Comparison of ENCODE assay signal across 8 mouse cellular contexts in genomic region chr6:30896986-30897327, GRCm38 (mm10). TPM values are rescaled to one million over a fixed set of nuclear protein-coding genes. Genes with fewer than 3 reads are reported as not detected.
DNase-seq lines count a peak whose midpoint lies in the region; ATAC-seq lines count a peak whose summit lies in the region.

No protein-coding gene starts in this region.

- peak overlapping the region; percentile 97 for H3K27ac ChIP-seq in kidney, embryonic 14.5 days (ENCODE audit: low read depth, low read length)
- 0 out of 2 replicates have a peak overlapping the region, but pooled peaks have one; percentile 6 for H3K27ac ChIP-seq in brown adipose tissue, adult 24 weeks (replicated peaks; ENCODE audit: low read depth, low read length)
- peak overlapping the region; percentile 97 for H3K27ac ChIP-seq in hindbrain, embryonic 13.5 days
- H3K27ac ChIP-seq in midbrain, embryonic 13.5 days: peak overlapping the region; percentile 97

- no peaks in the 10 kb centered on the region; the same call in 1 of the 2 replicates for H3K36me3 ChIP-seq in kidney, embryonic 14.5 days (ENCODE audit: control insufficient read depth, insufficient read depth, low read length)
- H3K36me3 ChIP-seq in hindbrain, embryonic 13.5 days: peaks cover 3% of the 10 kb centered on the region; the same call in 1 of the 2 replicates
- peaks cover 3% of the 10 kb centered on the region for H3K36me3 ChIP-seq in midbrain, embryonic 13.5 days

- H3K27me3 ChIP-seq in kidney, embryonic 14.5 days (ENCODE audit: control insufficient read depth, insufficient read depth, low read length): no peaks in the 10 kb centered on the region
- H3K27me3 ChIP-seq in hindbrain, embryonic 13.5 days: no peaks in the 10 kb centered on the region
- H3K27me3 ChIP-seq in midbrain, embryonic 13.5 days: no peaks in the 10 kb centered on the region

- no peak for ATAC-seq in kidney, embryonic 14.5 days (ENCODE audit: low FRiP score, low TSS enrichment)
- ATAC-seq in hindbrain, embryonic 13.5 days (ENCODE audit: low FRiP score): 0 out of 2 replicates have a peak, but pooled peaks have one; percentile 8
- ATAC-seq in midbrain, embryonic 13.5 days: no peak

- WGBS in kidney, embryonic 14.5 days: 20% methylated on average over 8 of the region's 8 CpGs
- WGBS in hindbrain, embryonic 13.5 days: 23% methylated on average over 8 of the region's 8 CpGs
- WGBS in midbrain, embryonic 13.5 days: 21% methylated on average over 8 of the region's 8 CpGs

- no peak for DNase-seq in kidney, adult 18-20 months
- no peak for DNase-seq in adrenal gland, postnatal 4 days (ENCODE audit: low spot score in 2 of 2)
- no peak for DNase-seq in MN1 (ENCODE audit: low spot score)
- no peak for DNase-seq in spleen, adult 18-20 months

- peak overlapping the region; percentile 74 for H3K9ac ChIP-seq in kidney, embryonic 14.5 days (ENCODE audit: low read depth, low read length)
- peak overlapping the region; percentile 83 for H3K9ac ChIP-seq in hindbrain, embryonic 13.5 days
- peak overlapping the region; percentile 82; the same call in 1 of the 2 replicates for H3K9ac ChIP-seq in midbrain, embryonic 13.5 days (replicated peaks)

- H3K4me1 ChIP-seq in kidney, embryonic 14.5 days (ENCODE audit: control insufficient read depth, insufficient read depth, low read length): no peaks in the 10 kb centered on the region; the same call in 1 of the 2 replicates
- H3K4me1 ChIP-seq in brown adipose tissue, adult 24 weeks (ENCODE audit: control insufficient read depth, insufficient read depth, insufficient read length, low read length): no peaks in the 10 kb centered on the region
- H3K4me1 ChIP-seq in hindbrain, embryonic 13.5 days (replicated peaks): peaks cover 14% of the 10 kb centered on the region
- peaks cover 16% of the 10 kb centered on the region for H3K4me1 ChIP-seq in midbrain, embryonic 13.5 days (replicated peaks)

- peak overlapping the region; percentile 69 for H3K4me3 ChIP-seq in kidney, embryonic 14.5 days (ENCODE audit: low read length)
- peak overlapping the region; percentile 55 for H3K4me3 ChIP-seq in brown adipose tissue, adult 24 weeks (ENCODE audit: insufficient read depth, low read depth, low read length)
- H3K4me3 ChIP-seq in hindbrain, embryonic 13.5 days: peak overlapping the region; percentile 62
- peak overlapping the region; percentile 71 for H3K4me3 ChIP-seq in midbrain, embryonic 13.5 days (replicated peaks)

- no peaks in the 10 kb centered on the region for H3K9me3 ChIP-seq in kidney, embryonic 14.5 days (ENCODE audit: control insufficient read depth, low read length)
- no peaks in the 10 kb centered on the region for H3K9me3 ChIP-seq in hindbrain, embryonic 13.5 days
- H3K9me3 ChIP-seq in midbrain, embryonic 13.5 days: no peaks in the 10 kb centered on the region

- peak overlapping the region; percentile 57 for H3K4me2 ChIP-seq in kidney, embryonic 14.5 days (replicated peaks; ENCODE audit: low read depth, low read length)
- H3K4me2 ChIP-seq in hindbrain, embryonic 13.5 days: peak overlapping the region; percentile 62
- peak overlapping the region; percentile 59 for H3K4me2 ChIP-seq in midbrain, embryonic 13.5 days (replicated peaks)

RNA-seq across cellular contexts. Expression of gene Copg2, which starts 0.4 kb away (rescaled TPM):
- 30.1 and 32.3 TPM in 2 replicates for polyA plus RNA-seq in kidney, embryonic 14.5 days (2014; fragmentation: Nextera tagmentation; extraction: Ambion mirVana)
- polyA plus RNA-seq in brown adipose tissue, adult 24 weeks (2012; ENCODE audit: insufficient read depth, insufficient read length, missing spikeins): 23.2 and 24.9 TPM in 2 replicates
- 31.8 and 34.9 TPM in 2 replicates for polyA plus RNA-seq in hindbrain, embryonic 13.5 days (2015; fragmentation: Nextera tagmentation; extraction: Ambion mirVana)
- polyA plus RNA-seq in midbrain, embryonic 13.5 days (2015; fragmentation: Nextera tagmentation; extraction: Ambion mirVana): 37.7 and 39.2 TPM in 2 replicates
- 10 to 100 TPM; 76.1 to 79.0 TPM for total RNA-seq in adrenal gland, postnatal 4 days (2021)

RNA-seq across cellular contexts. Expression of gene Tsga13, which starts 18.4 kb away (rescaled TPM):
- 0.38 and 1.3 TPM in 2 replicates for polyA plus RNA-seq in kidney, embryonic 14.5 days (2014; fragmentation: Nextera tagmentation; extraction: Ambion mirVana)
- not detected in 2 replicates for polyA plus RNA-seq in brown adipose tissue, adult 24 weeks (2012; ENCODE audit: insufficient read depth, insufficient read length, missing spikeins)
- polyA plus RNA-seq in hindbrain, embryonic 13.5 days (2015; fragmentation: Nextera tagmentation; extraction: Ambion mirVana): 0.44 and 0.63 TPM in 2 replicates
- 0.28 TPM in 1 of 2 replicates, not detected in the other for polyA plus RNA-seq in midbrain, embryonic 13.5 days (2015; fragmentation: Nextera tagmentation; extraction: Ambion mirVana)
- total RNA-seq in adrenal gland, postnatal 4 days (2021): under 1 TPM in 1 of 2 experiments, not detected in 1; 0.73 TPM

Comparison
In these comparisons a context has a peak if more than half of its experiments do, and no peak if none do; other contexts are left out.
1. H3K27ac ChIP-seq: peak in every context shown above with its lines; median percentile 97 in kidney, embryonic 14.5 days; 97 in hindbrain, embryonic 13.5 days; 97 in midbrain, embryonic 13.5 days; 6 in brown adipose tissue, adult 24 weeks.